Mouse (Mus musculus): ENCODE results near the gene Gpr135. TPM values are rescaled to one million over a fixed set of nuclear protein-coding genes. Genes with fewer than 3 reads are reported as not detected.

Gene Gpr135
- polyA plus RNA-seq, 1 experiment = 8.7 TPM

GRCm38 (mm10) chr12:72020285-72020684 lies 50.6 kb downstream of the Gpr135 start:
- no peak for DNase-seq (ENCODE audit: low read depth)
- TF ChIP-seq POLR2A (IDR thresholded peaks at IDR 0.05; ENCODE audit: borderline replicate concordance, extremely low read depth, insufficient read depth, insufficient read length, poor library complexity, severe bottlenecking) = no peak
- no peak for TF ChIP-seq CTCF (IDR thresholded peaks at IDR 0.05; ENCODE audit: borderline replicate concordance, extremely low read depth, insufficient read depth, insufficient read length)

Other genes starting within 250 kb of the Gpr135 start
- 28.7 and 47.3 TPM in 2 replicates for gene Daam1, start 240.0 kb downstream of the Gpr135 start, polyA plus RNA-seq (2012; rRNA removed)
- 12.7 and 19.7 TPM in 2 replicates for gene L3hypdh, start 14.3 kb upstream of the Gpr135 start, polyA plus RNA-seq (2012; rRNA removed)
- 102 and 133 TPM in 2 replicates for gene Jkamp, start 14.5 kb upstream of the Gpr135 start, polyA plus RNA-seq (2012; rRNA removed)
- 0.03 TPM in 1 of 2 replicates, not detected in the other for gene Ccdc175, start 113.9 kb upstream of the Gpr135 start, polyA plus RNA-seq (2012; rRNA removed)